Mouse (Mus musculus) erythroblast, embryonic 14.5 days (primary cell): ENCODE results near the gene Adam34. TPM values are rescaled to one million over a fixed set of nuclear protein-coding genes. Genes with fewer than 3 reads are reported as not detected.
"Not testable (repeated sequence)": the region's sequence is repeated elsewhere in the genome, so short reads cannot be mapped to it uniquely, and the experiment has no call there.

Experiments used
- H3K27me3 ChIP-seq: 2 replicates; pipeline ENCODE4 v1.6.1; 2012; ENCODE audit warnings: inconsistent platforms; ENCODE audit not compliant: control insufficient read depth
- H3K36me3 ChIP-seq: 2 replicates; pipeline ENCODE4 v1.6.1; 2012; ENCODE audit warnings: mild to moderate bottlenecking, inconsistent platforms; ENCODE audit not compliant: control insufficient read depth
- H3K4me1 ChIP-seq: 2 replicates; pipeline ENCODE4 v1.6.1; 2012; ENCODE audit warnings: inconsistent platforms; ENCODE audit not compliant: control insufficient read depth
- H3K4me3 ChIP-seq: replicated peaks from 2 replicates; pipeline ENCODE3; 2012; ENCODE audit warnings: moderate library complexity, mild to moderate bottlenecking, inconsistent platforms
- H3K9me3 ChIP-seq: 2 replicates; pipeline ENCODE4 v1.6.1; 2012; ENCODE audit warnings: low read length, inconsistent platforms, mixed read lengths; ENCODE audit not compliant: control insufficient read depth
- GATA1 ChIP-seq: IDR thresholded peaks from 2 replicates; pipeline ENCODE4 v1.6.1; 2012; ENCODE audit warnings: low read length, inconsistent platforms, mixed read lengths
- TAL1 ChIP-seq: IDR thresholded peaks from 3 replicates; pipeline ENCODE4 v1.6.1; 2012; ENCODE audit warnings: low read length, inconsistent platforms, mixed read lengths
- polyA plus RNA-seq: library from polyadenylated mRNA; stranded (reverse); fragments of >175 nt; gene quantifications from 2 replicates; pipeline ENCODE4 v1.2.3, GENCODE M21; 2012

Gene Adam34
- polyA plus RNA-seq, result not detected in 2 replicates

GRCm38 (mm10) chr8:43709949-43710348 lies at the start of gene Adam34:
TSS of gene Adam34 (minus strand) at chr8:43710049.
- H3K9me3 ChIP-seq, result peaks cover 8% of the 10 kb centered on the region; the same call in 1 of the 2 replicates
- H3K36me3 ChIP-seq, result no peaks in the 10 kb centered on the region

DNA sequence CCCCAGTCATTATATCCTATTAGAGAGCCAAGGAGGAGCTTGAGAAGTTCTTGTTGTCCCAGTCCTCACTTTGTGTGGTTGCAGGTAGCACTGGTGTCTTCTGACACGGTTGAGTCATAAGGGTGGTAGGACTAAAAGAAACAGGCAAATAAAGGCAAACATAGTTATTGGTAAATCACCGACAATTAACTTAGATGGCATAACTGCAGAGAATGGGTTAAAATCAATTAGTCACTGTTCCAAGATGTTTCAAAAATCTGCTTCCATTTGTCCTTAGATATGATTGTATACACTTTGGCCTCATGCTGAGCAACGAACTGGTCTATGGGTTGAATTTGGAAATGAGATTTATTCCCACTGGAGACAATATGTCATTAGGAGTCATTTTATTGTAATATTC lies 82.7 kb downstream of the Adam34 start, which contains the start of gene Gm5346:
Gene Gm5346 (minus strand): TSS at position 101 of the 400 bp plus-strand sequence.
- no peaks in the 10 kb centered on the region for H3K27me3 ChIP-seq
- TF ChIP-seq GATA1, result no peak
- no peak for TF ChIP-seq TAL1
- H3K36me3 ChIP-seq, result no peaks in the 10 kb centered on the region
- no peak within 1 kb of the TSS for H3K4me3 ChIP-seq
- no peaks in the 10 kb centered on the region for H3K9me3 ChIP-seq
- H3K4me1 ChIP-seq, result no peaks in the 10 kb centered on the region

More at GRCm38 (mm10) chr8:43709949-43710348, at the start of gene Adam34:
- Histone ChIP-seq H3K4me1 (no peaks in the 10 kb centered on the region), H3K27me3 (no peaks in the 10 kb centered on the region), H3K4me3 (no peak within 1 kb of the TSS)
- TF ChIP-seq TAL1 (no peak), GATA1 (no peak)

GRCm38 (mm10) chr8:43616046-43616445 lies 93.8 kb downstream of the Adam34 start:
- H3K4me1 ChIP-seq, result no peaks in the 10 kb centered on the region
- TF ChIP-seq GATA1 (no peak), TAL1 (no peak)

GRCm38 (mm10) chr8:43603657-43604056 lies 106.2 kb downstream of the Adam34 start:
- not testable (repeated sequence) for H3K27me3 ChIP-seq, H3K9me3 ChIP-seq, H3K36me3 ChIP-seq, H3K4me1 ChIP-seq, H3K4me3 ChIP-seq

More at GRCm38 (mm10) chr8:43616046-43616445, 93.8 kb downstream of the Adam34 start:
- Histone ChIP-seq H3K27me3 (no peaks in the 10 kb centered on the region), H3K9me3 (no peaks in the 10 kb centered on the region), H3K36me3 (no peaks in the 10 kb centered on the region), H3K4me3 (no peak overlapping the region)

GRCm38 (mm10) chr8:43603166-43603565 lies 106.7 kb downstream of the Adam34 start:
- not testable (repeated sequence) for H3K27me3 ChIP-seq, H3K36me3 ChIP-seq, H3K4me1 ChIP-seq, H3K9me3 ChIP-seq, H3K4me3 ChIP-seq

Other genes starting within 250 kb of the Adam34 start
- gene Adam26b, start 181.9 kb downstream of the Adam34 start, polyA plus RNA-seq, result not detected in 2 replicates
- not detected in 2 replicates for gene Adam26a, start 133.3 kb downstream of the Adam34 start, polyA plus RNA-seq
- not detected in 2 replicates for gene Gm5346, start 82.8 kb downstream of the Adam34 start, polyA plus RNA-seq